Mouse (Mus musculus): ENCODE results near the gene Prss53.
"Not testable (repeated sequence)": the region's sequence is repeated elsewhere in the genome, so short reads cannot be mapped to it uniquely, and the experiment has no call there.

Prss53 gene

DNA sequence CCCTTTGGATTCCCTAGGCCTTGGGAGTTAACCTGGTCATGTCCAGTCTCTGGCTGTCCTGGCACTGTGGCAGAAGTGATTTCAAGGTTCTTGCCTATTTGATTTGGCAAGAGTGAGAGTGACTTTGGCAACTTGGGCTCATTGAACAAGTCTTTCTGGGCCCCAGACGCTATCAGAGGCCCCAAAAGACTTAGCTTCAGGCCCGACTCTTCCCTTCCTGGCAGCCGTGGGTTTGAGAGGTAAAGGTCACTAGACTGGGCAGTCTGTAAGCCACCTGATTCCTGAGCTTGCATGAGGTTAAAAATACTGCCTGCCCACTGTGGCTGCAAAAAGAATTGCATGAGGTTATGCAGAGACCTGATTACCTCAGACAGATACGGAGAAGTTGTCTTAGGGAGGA is 17.9 kb upstream of the Prss53 start:
- no peak for DNase-seq

DNA sequence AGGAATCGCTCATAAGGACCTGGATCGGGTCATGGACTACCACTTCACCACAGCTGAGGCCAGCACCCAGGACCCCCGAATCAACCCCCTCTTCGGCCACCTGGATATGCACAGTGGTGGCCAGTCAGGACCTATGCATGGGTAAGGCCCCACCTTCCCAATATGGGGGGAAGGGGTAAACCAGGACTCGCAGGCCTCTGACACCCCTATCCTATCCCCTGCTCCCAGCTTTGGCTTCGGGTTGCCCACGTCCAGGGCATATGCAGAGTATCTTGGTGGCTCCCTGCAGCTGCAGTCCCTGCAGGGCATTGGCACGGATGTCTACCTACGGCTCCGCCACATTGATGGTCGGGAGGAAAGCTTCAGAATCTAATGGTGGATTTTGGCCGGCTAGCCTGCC is 17.2 kb upstream of the Prss53 start:
- peak; percentile 94 for DNase-seq

DNA sequence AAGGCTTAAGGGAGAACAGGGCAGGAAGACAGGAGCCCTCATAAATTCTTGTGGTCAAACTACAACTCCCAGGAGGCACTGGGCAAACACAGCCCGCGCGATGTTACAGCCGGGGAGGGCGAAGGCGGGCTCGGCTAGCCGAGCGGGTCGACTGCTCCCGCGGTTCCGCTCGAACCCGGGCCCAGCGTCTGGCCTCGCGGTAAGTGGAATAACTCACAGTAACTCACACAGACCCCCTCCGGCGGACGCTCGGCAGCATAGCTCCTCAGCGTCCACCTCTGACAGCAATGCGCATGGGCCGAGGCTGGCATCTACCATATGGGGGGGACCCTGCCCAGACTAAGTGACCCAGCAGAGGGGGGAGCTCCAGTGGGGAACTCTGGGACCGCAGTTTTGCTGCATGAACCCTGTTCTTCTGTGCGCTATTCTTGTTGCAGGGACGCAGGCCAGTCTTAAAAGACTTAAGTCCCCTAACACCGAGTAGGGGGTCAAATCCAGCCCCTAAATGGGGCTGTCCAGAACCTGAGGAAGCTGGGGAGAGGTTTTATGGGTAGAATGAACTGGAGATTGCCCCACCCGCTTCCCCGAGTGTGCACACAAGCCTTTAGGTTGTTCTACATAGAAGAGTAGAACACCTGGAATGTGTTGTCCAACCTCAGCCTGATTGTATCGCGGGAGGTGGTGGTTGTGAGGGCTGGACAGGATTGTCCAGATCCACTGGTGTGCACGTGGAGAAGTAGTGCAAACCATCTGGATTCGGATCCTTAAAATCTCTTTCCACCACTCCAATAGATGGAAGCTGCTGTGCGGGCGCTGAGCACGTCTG is 13.4 kb upstream of the Prss53 start, which contains the start of gene Bckdk:
TSS of gene Bckdk (plus strand) at position 112 of the 826 bp plus-strand sequence.
- peak; percentile 98 for DNase-seq

DNA sequence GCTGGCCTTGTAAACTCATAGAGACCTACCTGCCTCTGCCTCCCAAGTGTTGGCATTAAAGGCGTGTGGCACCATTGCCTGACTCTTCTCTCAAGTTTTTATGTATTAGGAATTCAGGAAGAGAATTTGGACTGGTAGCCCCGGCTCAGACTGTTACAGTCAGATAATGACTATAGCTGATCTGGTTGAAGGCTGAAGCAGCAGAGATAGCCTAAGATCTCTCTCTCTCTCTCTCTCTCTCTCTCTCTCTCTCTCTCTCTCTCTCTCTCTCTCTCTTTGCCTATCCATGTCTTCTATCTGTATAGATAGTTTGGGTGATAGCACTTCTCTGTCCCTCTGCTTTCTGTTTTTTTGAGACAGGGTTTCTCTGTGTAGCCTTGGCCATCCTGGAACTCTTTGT is 11.0 kb upstream of the Prss53 start:
- no peak for DNase-seq

DNA sequence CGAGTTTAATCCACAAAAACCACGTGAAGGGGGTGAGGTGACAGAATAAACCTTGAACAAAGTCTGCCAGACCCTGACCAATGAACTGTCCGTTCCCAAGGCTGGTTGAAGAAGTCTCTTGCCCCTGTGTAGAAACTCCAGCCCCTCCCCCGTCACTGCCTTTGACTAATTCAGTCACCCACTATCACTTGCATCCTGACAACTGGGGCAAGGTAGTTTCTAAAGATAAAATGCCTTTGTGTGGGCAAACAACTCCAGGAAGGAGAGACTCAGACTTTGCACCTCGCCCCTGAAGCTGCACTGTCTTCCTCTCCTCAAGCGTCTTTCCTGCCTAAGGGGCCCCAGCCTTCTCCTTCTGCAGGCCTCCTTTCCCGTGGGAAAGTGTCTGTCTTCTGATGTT is 9.2 kb upstream of the Prss53 start:
- no peak for DNase-seq

DNA sequence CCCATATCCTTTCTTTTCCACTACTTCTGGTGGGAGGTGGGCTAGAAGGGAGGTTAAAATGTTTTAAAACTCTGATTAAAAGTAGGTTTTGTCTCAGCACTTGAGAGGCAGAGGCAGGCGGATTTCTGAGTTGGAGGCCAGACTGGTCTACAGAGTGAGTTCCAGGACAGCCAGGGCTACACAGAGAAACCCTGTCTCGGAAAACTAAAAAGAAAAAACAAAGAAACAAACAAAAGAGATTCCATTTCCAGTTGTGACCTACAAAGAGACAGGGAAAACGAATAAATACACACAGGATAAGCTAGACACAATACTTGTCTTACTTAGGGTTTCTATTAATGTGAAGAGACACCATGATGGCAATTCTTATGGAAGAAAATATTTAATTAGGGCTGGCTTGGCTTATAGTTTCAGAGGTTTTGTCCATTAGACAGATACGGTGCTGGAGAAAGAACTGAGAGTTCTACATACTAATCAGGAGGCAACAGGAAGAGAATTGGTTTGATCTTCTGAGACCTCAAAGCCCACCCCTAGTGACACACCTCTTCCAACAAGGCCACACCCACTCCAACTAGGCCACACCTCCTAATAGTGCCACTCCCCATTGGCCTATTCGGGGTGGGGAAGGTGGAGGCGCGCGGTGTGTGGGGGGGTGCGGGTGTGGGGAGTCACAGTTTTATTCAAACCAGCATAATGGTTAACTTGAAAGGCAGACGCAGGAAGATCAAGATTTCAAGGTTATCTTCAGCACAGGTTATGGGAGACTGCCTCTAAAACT is 7.6 kb upstream of the Prss53 start:
- DNase-seq, result no peak

DNA sequence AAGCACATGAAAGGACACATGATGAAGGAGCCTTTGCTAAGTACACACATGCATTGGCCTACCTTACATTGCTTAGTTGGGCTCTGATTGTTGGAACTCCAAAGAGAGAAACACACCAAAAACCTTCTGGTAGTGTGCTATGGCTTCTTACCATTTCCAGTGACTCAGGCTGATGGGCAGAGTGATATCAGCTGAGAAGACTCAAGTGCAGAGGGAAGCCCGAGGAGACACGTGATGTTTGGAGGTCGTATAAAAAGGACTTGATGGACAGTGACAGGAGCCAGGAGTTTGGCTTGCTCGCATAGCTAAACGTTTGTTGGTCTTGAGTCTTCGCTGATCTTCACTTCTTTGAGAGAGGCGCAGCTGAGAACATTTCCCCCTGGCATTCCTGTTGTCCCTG is 6.8 kb upstream of the Prss53 start:
- DNase-seq, result no peak

DNA sequence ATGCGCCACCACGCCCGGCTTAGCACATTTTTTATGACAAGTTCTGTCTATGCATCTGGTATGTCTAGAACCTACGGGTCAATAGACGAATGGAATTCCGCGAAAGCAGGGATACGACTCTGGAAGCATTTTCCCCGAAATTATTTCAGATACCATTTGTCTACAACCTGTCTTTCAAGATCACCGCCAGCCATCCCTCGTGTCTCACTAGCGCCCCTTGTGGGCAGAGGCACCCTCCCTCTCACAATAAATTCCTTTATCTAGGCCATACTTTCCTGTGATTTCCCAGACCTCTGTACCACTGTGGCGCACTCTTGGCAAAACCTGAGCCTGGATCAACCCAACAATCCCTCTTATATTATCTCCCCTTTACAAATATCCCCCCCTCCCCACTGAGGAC is 5.6 kb upstream of the Prss53 start:
- peak; percentile 93 for DNase-seq

DNA sequence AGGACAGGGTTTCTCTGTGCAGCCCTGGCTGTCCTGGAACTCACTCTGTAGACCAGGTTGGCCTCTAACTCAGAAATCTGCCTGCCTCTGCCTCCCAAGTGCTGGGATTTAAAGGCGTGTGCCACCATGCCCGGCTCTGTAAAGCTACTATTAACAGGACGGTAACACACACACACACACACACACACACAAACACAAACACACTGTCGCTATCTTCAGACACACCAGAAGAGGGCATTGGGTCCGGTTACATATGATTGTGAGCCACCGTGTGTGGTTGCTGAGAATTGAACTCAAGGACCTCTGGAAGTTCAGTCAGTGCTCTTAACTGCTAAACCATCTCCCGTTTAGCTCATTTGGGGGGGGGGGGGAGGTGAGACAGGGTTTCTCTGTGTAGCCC is 5.1 kb upstream of the Prss53 start:
- not testable (repeated sequence) for DNase-seq

DNA sequence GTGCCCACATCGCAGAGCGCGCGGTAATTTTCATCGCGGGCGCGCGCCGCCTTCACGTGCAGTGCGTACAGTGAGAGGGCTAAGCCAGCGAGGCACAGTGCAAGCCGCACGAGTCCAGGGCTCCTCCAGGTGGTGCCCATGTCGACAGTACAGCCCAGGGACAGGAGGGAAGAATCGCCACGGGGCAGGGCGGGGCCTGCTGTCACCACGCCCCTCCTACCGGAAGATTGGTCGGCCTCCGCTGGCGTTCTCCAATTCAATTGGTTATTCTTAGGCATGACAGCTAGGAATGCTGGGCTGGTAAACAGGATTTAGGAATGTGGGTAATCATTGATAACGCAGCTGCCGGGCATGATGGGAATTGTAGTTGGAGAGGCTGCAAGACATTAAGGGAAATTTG is 4.7 kb upstream of the Prss53 start, which contains the start of the genes Gm21974 and Vkorc1:
TSS of gene Gm21974 (minus strand) at position 13 of the 400 bp plus-strand sequence.
TSS of gene Vkorc1 (minus strand) at position 176 of the 400 bp plus-strand sequence.
- peak; percentile 100 for DNase-seq

DNA sequence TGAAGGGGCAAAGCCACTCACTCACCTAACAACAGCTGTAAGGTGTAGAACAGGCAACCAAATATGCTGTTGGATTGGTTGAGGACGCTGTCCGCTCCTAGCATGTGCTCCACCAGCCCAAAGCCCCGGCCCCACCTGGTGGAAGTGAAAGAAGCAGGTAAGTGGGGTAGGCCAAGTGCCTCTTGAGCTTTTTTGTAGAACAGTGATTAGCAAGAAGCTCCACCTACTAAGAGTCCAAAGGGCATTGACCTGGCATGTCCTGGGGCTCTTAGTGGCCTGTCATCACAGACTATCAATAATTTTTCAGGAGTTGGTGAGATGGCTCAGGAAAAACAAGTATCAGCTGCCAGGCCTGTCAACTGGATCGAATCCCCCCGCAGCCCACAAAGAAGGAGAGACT is 3.7 kb upstream of the Prss53 start:
- DNase-seq, result no peak

DNA sequence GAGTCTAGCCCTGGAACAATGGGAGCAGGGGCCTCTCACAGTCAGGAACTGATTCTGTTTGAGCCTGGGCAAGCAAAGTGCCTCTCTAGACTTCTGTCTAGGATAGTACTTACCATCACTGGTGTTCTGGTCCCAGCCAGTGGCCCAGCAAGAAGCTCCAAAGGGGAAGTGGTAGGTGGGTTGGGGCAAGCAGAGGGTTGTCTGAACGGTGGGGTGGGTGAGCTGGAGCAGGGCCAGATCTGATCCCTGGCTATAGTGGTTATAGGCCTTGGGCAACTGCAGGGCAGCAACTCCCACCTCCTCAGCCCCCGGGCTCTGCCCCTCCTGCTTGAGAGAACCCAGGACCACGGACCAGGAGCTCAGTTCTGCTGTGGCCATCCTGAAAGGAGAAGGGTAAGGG is 1.9 kb downstream of the Prss53 start:
- peak; percentile 85 for DNase-seq

DNA sequence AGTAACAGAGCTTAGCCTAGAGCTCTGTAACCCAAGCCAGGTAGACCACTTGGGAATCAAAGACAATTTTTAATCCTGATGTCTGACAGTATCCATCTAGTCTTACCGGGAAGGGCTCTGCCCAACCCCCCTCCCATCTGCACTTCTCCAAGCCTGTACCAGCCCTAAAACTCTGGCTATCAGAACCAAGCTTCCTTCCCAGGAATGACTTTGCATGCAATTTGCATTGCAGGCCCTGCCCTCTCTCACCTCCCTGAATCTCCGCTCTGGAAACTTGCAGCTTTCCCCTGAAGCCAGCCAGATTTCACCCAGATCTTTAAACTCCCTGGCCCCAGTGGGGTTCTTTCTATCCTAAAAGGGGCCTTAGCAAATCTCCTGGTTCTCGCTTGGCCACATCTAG is 3.0 kb downstream of the Prss53 start:
- DNase-seq, result no peak

DNA sequence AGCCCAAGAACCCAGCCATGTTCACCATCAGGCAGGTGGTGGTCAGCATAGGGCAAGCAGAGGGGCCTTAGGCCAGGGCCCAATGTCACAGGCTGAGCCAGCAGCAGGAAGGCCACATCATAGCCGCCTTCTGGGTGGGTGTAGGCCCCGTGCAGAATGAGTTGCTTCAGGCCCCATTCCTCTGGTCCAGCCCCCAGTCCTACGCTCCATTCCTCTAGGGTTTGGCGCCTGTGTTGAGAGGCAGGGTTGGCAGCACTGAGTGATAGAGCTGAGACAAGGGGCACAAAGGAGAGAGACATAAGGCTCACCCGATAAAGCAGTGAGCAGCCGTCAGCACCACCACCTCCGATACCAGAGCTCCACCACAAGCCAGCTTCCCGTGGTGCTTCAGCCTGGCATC is 3.6 kb downstream of the Prss53 start:
- peak; percentile 91 for DNase-seq

DNA sequence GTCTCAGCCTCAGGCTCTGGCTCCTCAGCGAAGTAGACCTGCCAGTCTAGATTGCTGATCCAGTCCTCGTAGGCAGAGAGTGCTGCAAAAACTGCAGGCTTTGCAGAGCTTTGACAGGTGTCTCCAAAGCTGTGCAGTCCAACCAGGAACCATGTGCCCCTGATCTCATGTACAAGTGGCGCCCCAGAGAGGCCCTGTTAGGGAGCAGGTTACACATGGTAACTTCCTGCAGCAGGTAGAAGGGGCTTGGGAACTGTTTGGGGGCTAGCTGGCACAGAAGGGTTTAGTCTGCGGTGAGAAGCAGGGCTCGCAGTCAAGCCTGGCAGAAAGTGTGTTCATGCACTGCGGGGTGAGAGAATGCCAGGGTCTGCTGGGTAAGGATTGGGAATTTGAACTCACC is 4.2 kb downstream of the Prss53 start:
- DNase-seq, result peak; percentile 90

DNA sequence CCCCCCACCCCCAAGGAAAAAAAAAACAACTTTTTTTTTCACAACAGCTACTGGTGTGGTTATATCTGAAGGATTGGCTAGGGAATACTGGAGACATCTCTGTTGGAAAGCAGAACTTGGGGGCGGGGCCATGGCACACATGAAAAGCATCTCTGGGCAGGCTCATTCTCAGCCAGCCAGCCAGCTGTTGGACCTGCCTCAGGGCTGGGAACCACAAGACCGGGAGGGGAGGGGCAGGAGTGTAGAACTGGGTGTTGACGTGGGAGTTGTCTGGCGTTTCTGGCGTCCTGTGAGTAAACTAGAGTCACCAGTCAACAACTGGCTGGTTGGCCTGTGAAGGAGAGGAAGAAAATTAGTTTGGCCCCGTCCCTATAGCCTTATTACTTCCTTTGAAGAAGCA is 4.8 kb downstream of the Prss53 start:
- peak; percentile 99 for DNase-seq

DNA sequence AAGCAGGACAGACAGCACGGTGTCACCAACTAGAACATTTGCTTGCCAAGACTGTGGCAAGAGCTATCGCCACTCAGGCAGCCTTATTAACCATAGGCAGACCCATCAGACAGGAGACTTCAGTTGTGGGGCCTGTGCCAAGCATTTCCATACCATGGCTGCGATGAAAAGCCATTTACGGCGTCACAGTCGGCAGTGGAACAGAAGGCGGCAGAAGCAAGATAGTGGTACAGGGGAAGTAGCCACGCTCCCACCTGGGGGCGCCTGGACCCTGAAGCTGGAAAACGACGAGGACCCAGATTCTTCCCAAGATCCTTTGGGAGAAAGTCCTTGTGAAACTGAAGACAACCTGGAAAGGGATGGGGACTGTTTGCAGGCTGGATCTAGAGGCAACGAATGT is 10.3 kb downstream of the Prss53 start:
- DNase-seq, result peak; percentile 91

DNA sequence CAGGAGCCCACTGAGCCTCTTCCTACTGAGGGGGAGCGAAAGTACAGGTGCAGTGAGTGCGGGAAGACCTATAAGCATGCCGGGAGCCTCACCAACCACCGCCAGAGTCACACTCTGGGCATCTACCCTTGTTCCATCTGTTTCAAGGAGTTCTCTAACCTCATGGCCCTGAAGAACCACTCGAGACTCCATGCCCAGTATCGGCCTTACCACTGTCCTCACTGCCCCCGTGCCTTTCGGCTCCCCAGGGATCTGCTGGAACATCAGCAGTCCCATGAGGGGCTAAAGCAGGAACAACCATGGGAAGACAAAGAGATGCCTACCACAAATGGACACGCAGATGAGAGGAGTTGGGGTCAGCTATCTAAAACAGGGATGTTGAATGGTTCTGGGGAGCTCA is 11.5 kb downstream of the Prss53 start:
- DNase-seq, result peak; percentile 92

DNA sequence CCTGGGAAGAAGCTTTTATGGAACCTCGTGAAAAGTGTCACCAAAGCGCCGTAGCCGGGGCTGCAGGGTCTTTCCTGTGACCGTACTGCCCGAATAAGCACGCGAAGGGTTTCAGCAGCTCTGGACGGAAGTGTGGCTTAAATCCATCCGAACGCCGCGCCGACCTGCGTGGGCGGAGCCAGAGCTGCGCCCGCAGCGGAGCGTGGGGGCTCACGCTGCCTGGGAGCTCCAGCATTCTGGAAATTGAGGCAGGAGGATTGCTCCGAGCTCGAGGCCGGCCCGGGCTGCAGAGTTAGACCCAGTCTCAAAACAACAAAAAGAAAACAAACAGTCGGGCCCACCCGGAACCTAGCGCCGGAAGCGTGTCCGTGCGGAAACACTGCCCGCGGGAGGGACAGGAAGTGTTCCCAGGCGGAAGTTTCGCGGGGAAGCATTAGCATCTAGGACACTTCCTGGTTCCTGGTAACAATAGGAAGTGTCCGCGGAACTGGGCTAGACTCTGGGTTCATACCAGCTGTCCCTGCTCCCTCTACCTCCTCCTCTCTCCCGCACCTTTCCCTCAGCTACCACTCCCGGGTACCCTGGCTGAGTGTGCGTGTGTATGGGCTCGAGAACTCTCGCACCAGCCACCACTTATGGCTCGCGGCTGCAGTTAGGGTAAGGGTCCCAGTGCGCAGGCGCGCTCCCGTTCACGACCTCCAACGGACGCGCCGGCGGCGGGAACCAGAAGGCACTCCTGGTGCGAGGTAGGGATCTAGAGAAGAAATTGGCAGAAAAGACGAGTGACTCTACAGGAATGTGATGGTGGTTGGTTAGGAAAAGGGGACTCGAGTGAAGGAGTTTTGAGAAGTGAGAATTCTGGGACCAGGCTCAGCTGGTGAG is 14.1 kb downstream of the Prss53 start, which contains the start of gene Zfp668:
TSS of gene Zfp668 (minus strand) at position 362 of the 882 bp plus-strand sequence.
- DNase-seq, result peak; percentile 99

DNA sequence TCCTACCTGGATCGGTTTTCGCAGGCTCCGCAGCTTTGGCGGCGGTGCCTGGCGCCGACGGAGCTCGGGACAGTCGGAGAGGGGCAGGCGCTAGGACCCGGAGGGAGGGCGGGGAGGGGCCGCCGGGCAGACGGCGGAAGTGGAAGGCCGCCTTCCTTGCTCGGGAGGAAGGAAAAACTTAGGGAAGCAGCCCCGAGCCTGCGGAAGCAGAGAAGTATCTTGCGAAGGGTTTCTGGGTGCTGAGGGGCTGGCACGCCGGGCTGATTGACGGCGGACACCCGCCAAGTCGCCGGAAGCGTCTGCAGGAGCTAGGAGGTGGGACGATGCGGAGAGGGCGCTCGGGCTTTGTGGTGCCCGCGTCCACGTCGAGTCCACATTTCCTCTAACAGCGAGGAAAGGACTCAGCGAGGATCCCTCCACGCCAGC is 14.7 kb downstream of the Prss53 start, which contains the start of gene Zfp646:
TSS of gene Zfp646 (plus strand) at position 181 of the 426 bp plus-strand sequence.
- peak; percentile 98 for DNase-seq

DNA sequence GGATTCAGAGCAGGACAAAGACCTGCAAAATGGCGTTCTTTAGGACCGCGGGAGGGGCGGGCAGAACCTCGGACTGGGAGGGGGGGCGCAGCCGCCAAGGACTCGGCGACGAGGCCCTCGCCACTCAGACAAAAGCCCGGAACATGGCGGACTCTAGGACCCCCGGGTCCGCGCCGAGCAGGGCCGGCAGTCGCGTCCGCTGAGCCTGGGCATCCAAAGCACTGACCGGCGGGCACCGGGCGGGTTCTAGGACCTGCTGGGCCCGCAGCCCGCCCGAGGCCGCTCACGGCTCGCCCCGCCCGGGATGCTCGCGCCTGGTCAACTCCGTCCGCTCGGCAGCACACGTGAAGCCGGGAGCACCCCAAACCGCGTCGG is 15.2 kb downstream of the Prss53 start:
- peak; percentile 99 for DNase-seq

DNA sequence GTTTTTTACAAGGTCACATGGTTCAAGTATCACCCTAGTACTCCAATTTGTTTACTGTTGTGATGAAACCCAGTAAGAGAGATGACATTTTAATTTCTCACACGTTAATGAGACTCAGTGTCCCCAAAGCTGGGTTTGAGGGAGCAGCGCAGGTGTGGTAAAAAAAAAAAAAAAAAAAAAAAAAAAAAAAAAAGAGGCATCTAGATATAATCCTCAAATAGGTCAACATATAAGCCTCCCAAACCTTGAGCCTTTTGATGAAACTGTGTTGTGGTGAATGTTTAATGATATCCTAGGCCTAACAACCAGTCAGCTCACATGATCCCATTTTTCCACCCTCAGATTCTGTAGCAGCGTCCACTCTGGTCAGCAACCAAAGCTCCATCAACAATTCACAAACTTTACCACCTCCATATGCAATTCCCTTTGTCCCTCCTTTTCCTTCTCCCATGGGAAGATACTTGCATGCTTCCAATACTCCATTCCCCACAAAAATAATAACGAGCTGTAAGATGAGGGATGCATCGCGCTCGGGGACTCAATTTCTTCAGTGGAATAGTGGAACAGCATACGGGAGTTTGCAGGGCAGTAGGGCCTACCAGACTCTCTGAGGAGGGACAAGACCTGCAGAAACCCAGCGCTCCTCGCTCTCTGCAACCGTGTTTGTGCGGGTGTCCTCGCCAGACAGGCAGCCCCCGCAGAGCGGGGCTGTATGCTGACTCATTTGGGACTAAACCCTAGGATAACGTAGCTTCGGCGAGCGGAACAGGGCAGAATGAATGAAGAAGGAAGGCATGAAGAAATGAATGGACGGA is 15.8 kb downstream of the Prss53 start:
- DNase-seq, result no peak

Data from heart, adult 11 months (tissue).